In the genomic region with DNA sequence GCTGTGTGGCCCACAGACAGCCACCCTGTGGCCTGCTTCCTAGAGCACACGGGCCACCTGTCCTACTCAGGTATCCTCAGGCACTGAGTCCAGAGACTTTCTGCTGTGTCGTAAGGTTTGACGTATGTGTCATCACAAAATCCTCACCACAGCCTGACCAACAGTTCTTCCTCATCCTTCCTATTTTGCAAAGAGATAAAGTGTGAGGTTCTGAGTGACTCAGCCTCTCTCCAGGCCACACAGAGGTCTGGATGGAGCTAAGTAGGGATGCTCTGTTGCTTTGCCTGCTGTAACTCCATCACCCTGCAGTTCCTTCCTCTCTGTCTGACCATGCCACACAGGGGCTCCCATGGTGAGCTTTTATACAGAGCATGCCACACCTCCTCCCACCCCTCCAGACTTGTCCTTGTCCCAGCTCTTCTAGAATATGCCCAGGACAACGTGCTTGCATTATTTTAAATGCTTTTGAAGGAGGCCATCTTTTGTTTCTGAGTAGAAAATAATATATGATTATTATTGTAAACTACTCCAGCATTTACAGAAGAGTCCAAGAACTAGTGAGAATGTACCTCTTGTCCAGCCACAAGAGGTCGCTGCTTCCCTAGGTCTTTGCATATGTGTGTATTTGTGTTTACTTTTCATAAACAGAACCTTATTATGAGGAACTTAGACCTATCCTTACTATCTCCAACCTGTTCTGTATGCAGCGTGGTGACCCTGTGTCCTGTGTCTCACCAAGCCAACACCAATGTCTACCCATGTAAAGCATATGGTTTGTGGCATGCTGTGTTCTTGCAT, we compare ENCODE assay signal across 10 mouse cellular contexts. TPM values are rescaled to one million over a fixed set of nuclear protein-coding genes. Genes with fewer than 3 reads are reported as not detected.
DNase-seq lines count a peak whose midpoint lies in the region; ATAC-seq and TF ChIP-seq lines count a peak whose summit lies in the region.
"Had no signal": no experiment of that assay in that cellular context is flagged by ENCODE, and none has a peak within 500 bp of the region (broad histone marks: within the 10 kb centered on the region; RNA-seq: fewer than 3 reads in every experiment).

No protein-coding gene starts in this region.

- no peak overlapping the region for H3K4me3 ChIP-seq in embryonic facial prominence, embryonic 11.5 days (ENCODE audit: low read depth, low read length)
- no peak overlapping the region for H3K4me3 ChIP-seq in embryonic facial prominence, embryonic 10.5 days
- H3K4me3 ChIP-seq in lung, embryonic 14.5 days (ENCODE audit: low read depth, low read length) = no peak overlapping the region
- H3K4me3 ChIP-seq: heart, embryonic 13.5 days had no signal

- no peaks in the 10 kb centered on the region for H3K27me3 ChIP-seq in embryonic facial prominence, embryonic 11.5 days (ENCODE audit: control insufficient read depth, insufficient read depth, low read length)
- no peaks in the 10 kb centered on the region for H3K27me3 ChIP-seq in embryonic facial prominence, embryonic 10.5 days (replicated peaks; ENCODE audit: low read depth, poor library complexity, severe bottlenecking)
- H3K27me3 ChIP-seq in lung, embryonic 14.5 days (ENCODE audit: insufficient read depth, low read length) = no peaks in the 10 kb centered on the region
- H3K27me3 ChIP-seq: heart, embryonic 13.5 days had no signal

- no peak overlapping the region for H3K27ac ChIP-seq in embryonic facial prominence, embryonic 11.5 days (replicated peaks; ENCODE audit: low read depth, low read length)
- no peak overlapping the region for H3K27ac ChIP-seq in embryonic facial prominence, embryonic 10.5 days (replicated peaks)
- no peak overlapping the region for H3K27ac ChIP-seq in lung, embryonic 14.5 days (ENCODE audit: low read depth)
- H3K27ac ChIP-seq: heart, embryonic 13.5 days; macrophage had no signal

- no peaks in the 10 kb centered on the region for H3K4me1 ChIP-seq in embryonic facial prominence, embryonic 11.5 days (ENCODE audit: control insufficient read depth, insufficient read depth, low read length)
- H3K4me1 ChIP-seq in embryonic facial prominence, embryonic 10.5 days = peaks cover 10% of the 10 kb centered on the region; the same call in 1 of the 2 replicates
- no peaks in the 10 kb centered on the region for H3K4me1 ChIP-seq in lung, embryonic 14.5 days (ENCODE audit: insufficient read depth)

- H3K9me3 ChIP-seq in embryonic facial prominence, embryonic 11.5 days (replicated peaks; ENCODE audit: control insufficient read depth, low read length) = no peaks in the 10 kb centered on the region
- no peaks in the 10 kb centered on the region for H3K9me3 ChIP-seq in embryonic facial prominence, embryonic 10.5 days
- H3K9me3 ChIP-seq in lung, embryonic 14.5 days (ENCODE audit: low read depth, low read length) = no peaks in the 10 kb centered on the region
- H3K9me3 ChIP-seq: heart, embryonic 13.5 days had no signal

- no peaks in the 10 kb centered on the region for H3K36me3 ChIP-seq in embryonic facial prominence, embryonic 11.5 days (replicated peaks; ENCODE audit: control insufficient read depth, insufficient read depth, low read depth, low read length)
- H3K36me3 ChIP-seq in embryonic facial prominence, embryonic 10.5 days (replicated peaks) = peaks cover 1% of the 10 kb centered on the region; the same call in 1 of the 2 replicates
- no peaks in the 10 kb centered on the region for H3K36me3 ChIP-seq in lung, embryonic 14.5 days (ENCODE audit: insufficient read depth)
- H3K36me3 ChIP-seq: heart, embryonic 13.5 days had no signal

- WGBS in embryonic facial prominence, embryonic 11.5 days = 65% methylated on average over 6 of the region's 6 CpGs
- WGBS in embryonic facial prominence, embryonic 10.5 days = 64% methylated on average over 6 of the region's 6 CpGs
- 58% methylated on average over 6 of the region's 6 CpGs for WGBS in lung, embryonic 14.5 days

- no peak overlapping the region for H3K4me2 ChIP-seq in embryonic facial prominence, embryonic 11.5 days (ENCODE audit: low read depth, low read length)
- no peak overlapping the region for H3K4me2 ChIP-seq in lung, embryonic 14.5 days
- H3K4me2 ChIP-seq: heart, embryonic 13.5 days had no signal

- no peak for DNase-seq in embryonic facial prominence, embryonic 11.5 days (ENCODE audit: low spot score)
- no peak for DNase-seq in embryonic facial prominence, embryonic 10.5 days (ENCODE audit: low spot score)
- DNase-seq in lung, embryonic 14.5 days = peak; percentile 47
- no peak for DNase-seq in lung, postnatal 25 days (ENCODE audit: low spot score)
- peak; percentile 36 for DNase-seq in adipocyte (ENCODE audit: low spot score)
- no peak for DNase-seq in gastrocnemius, postnatal 25 days
- no peak for DNase-seq in urinary bladder, adult 18-20 months (ENCODE audit: low spot score in 2 of 2)

- peak; percentile 36; the same call in 1 of the 2 replicates for ATAC-seq in embryonic facial prominence, embryonic 11.5 days (replicated peaks; ENCODE audit: insufficient number of reproducible peaks, low FRiP score, low TSS enrichment, low read depth)
- ATAC-seq in lung, embryonic 14.5 days (ENCODE audit: insufficient read depth) = no peak
- ATAC-seq in megakaryocyte progenitor cell, adult 5-6 weeks (replicated peaks; ENCODE audit: poor library complexity) = peak; percentile 80

- peak; percentile 22; the same call in 1 of the 2 replicates for TF ChIP-seq CTCF in lung, embryonic 14.5 days (IDR thresholded peaks at IDR 0.05; ENCODE audit: low read depth)

- no peak overlapping the region for H3K9ac ChIP-seq in embryonic facial prominence, embryonic 11.5 days (replicated peaks; ENCODE audit: low read length)
- H3K9ac ChIP-seq in lung, embryonic 14.5 days = no peak overlapping the region
- H3K9ac ChIP-seq: heart, embryonic 13.5 days had no signal

RNA-seq across cellular contexts. Expression of a gene that starts 43.3 kb away (rescaled TPM):
- polyA plus RNA-seq in embryonic facial prominence, embryonic 11.5 days (2014; fragmentation: Nextera tagmentation; extraction: Ambion mirVana) = 0.72 and 0.74 TPM in 2 replicates
- 0.68 and 0.93 TPM in 2 replicates for polyA plus RNA-seq in embryonic facial prominence, embryonic 10.5 days (2016; fragmentation: Nextera tagmentation; extraction: Ambion mirVana)
- 0.87 and 0.96 TPM in 2 replicates for polyA plus RNA-seq in lung, embryonic 14.5 days (2014; fragmentation: Nextera tagmentation; extraction: Ambion mirVana)
- total RNA-seq in megakaryocyte progenitor cell, adult 5-6 weeks (2015) = 8.1 and 9.5 TPM in 2 replicates
- 5.9 and 12.3 TPM in 2 replicates for total RNA-seq in megakaryocyte progenitor cell, adult 5-6 weeks (2017)
- total RNA-seq in gastrocnemius, postnatal 25 days (2021) = 1 to 10 TPM; 1.1 to 1.3 TPM

Comparison
In these comparisons a context has a peak if more than half of its experiments do, and no peak if none do; other contexts are left out.
1. DNase-seq: peak in lung, embryonic 14.5 days (single experiment) and adipocyte (single experiment); none in embryonic facial prominence, embryonic 11.5 days (single experiment), embryonic facial prominence, embryonic 10.5 days (single experiment), lung, postnatal 25 days (single experiment), gastrocnemius, postnatal 25 days (single experiment) and urinary bladder, adult 18-20 months (0 of 2).